Mouse (Mus musculus): ENCODE measurements around the gene Hoxb9.
A peak's percentile ranks its signal among the peaks of the same experiment; 100 is the strongest.

Hoxb9 gene

GRCm38 (mm10) chr11:96267021-96267920, 4.0 kb upstream of the Hoxb9 start:
- no peak for DNase-seq (ENCODE audit: low spot score)

- no peak for DNase-seq (ENCODE audit: low spot score)
Observed at GRCm38 (mm10) chr11:96268031-96268745, 3.1 kb upstream of the Hoxb9 start.

- DNase-seq (ENCODE audit: low spot score), result peak; percentile 72
Observed at GRCm38 (mm10) chr11:96269869-96270268, 1.4 kb upstream of the Hoxb9 start.

- DNase-seq (ENCODE audit: low spot score), result peak; percentile 45
Observed at GRCm38 (mm10) chr11:96271541-96272011, 319 bp downstream of the Hoxb9 start.

GRCm38 (mm10) chr11:96272024-96272921, 1.0 kb downstream of the Hoxb9 start:
- DNase-seq (ENCODE audit: low spot score), result no peak

GRCm38 (mm10) chr11:96274428-96274827, 3.2 kb downstream of the Hoxb9 start:
- no peak for DNase-seq (ENCODE audit: low spot score)

- DNase-seq (ENCODE audit: low spot score), result no peak
Observed at GRCm38 (mm10) chr11:96275896-96276295, 4.6 kb downstream of the Hoxb9 start.

GRCm38 (mm10) chr11:96277151-96278044, 6.1 kb downstream of the Hoxb9 start:
- DNase-seq (ENCODE audit: low spot score), result no peak

GRCm38 (mm10) chr11:96278324-96278723, 7.1 kb downstream of the Hoxb9 start:
- DNase-seq (ENCODE audit: low spot score), result no peak

- peak; percentile 79 for DNase-seq (ENCODE audit: low spot score)
Observed at GRCm38 (mm10) chr11:96278773-96279172, 7.5 kb downstream of the Hoxb9 start.

- no peak for DNase-seq (ENCODE audit: low spot score)
Observed at GRCm38 (mm10) chr11:96279421-96280233, 8.4 kb downstream of the Hoxb9 start.

GRCm38 (mm10) chr11:96280399-96281378, 9.4 kb downstream of the Hoxb9 start:
- DNase-seq (ENCODE audit: low spot score), result no peak

GRCm38 (mm10) chr11:96281396-96281795, 10.1 kb downstream of the Hoxb9 start:
- no peak for DNase-seq (ENCODE audit: low spot score)

GRCm38 (mm10) chr11:96281855-96282570, 10.8 kb downstream of the Hoxb9 start, which contains the start of gene Hoxb8:
Gene Hoxb8 (plus strand): TSS chr11:96281905.
- no peak for DNase-seq (ENCODE audit: low spot score)

- no peak for DNase-seq (ENCODE audit: low spot score)
Observed at GRCm38 (mm10) chr11:96282795-96283430, 11.7 kb downstream of the Hoxb9 start.

- DNase-seq (ENCODE audit: low spot score), result peak; percentile 37
Observed at GRCm38 (mm10) chr11:96284041-96284749, 12.9 kb downstream of the Hoxb9 start.
